Mouse (Mus musculus) thymus, postnatal 0 days (tissue): Measurements from ENCODE around the gene Fxyd1. TPM values are rescaled to one million over a fixed set of nuclear protein-coding genes. Genes with fewer than 3 reads are reported as not detected.

Experiments used
- DNase-seq: peaks from one replicate; pipeline ENCODE4 v3.0.0-alpha.2; 2015; ENCODE audit warnings: low spot score
- polyA plus RNA-seq: library from polyadenylated mRNA; unstranded; fragments of >200 nt; fragmentation: Nextera tagmentation; extraction: Ambion mirVana; gene quantifications from 2 replicates; pipeline ENCODE4 v1.2.1, GENCODE M21; 2015

Gene Fxyd1
- polyA plus RNA-seq, 1 experiment from 2014 or later, result 12.2 TPM

DNA sequence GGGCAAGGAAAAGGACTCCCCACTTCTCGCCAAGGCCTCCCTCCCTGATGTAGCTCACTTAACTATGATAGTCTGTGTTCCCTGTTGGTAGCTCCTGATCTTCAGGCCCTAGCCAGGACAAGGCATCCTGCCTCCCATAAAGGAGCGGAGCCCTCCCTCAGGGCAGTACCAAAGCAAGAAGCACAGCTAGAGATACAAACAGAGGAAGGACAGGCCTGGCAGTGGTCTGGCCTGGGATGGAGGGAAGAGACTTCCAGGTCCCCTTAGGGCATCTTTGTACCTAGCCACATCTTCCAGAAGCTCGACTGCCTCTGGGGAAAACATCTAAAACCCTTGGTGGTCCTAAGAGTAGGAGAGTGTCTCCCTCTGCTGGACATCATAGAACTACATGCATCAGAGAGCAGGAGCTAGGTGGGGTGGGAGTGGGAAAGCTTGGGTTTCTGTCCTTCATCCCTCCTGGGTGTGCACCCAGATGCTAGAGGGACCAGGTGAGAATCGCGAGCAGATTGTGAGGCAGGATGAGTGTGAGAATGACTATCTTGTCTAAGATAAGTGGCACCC, 21.0 kb upstream of the Fxyd1 start:
- DNase-seq, result peak; percentile 54

DNA sequence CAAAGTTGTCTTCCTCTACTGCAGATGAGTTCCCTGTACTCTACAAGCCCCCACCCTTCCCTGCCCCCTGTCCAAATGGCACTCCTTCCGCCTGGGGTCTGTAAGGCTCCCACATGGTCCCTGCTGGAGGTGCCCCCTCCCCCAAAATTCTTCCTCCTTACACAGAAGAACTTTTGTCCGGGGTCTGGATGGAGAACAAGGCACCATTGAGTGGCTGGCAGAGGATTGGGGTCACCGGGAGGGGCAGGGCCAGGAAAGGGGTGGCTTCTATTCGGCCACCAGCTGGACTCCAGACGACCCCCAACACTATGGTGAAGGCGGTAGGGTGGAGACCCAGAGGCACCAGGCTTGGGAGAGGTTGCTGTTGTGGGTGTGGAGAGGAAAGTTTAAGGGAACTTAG, 20.5 kb upstream of the Fxyd1 start:
- DNase-seq, result no peak

DNA sequence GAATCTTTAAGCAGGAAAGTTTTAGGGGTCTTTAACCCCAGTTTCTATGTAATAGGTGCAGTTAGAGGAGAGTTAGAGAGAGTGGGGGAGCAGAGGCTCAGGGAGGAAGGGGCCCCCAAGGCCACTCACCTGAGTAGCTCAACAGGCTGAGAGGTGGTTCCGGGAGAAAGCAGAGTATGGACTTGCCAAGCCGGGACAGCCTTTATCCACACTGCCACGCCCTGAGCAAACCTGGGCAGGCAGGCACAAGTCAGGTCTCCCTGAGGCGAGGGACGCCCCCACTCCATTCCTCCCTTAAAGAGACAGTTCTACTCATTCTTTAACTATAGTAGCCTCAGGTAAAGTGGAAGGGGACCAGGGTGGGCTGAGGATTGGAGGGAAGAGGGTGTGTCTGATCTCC, 19.5 kb upstream of the Fxyd1 start, which contains the start of gene Fxyd3:
Gene Fxyd3 (minus strand): TSS at position 213 of the 400 bp plus-strand sequence.
- DNase-seq, result no peak

DNA sequence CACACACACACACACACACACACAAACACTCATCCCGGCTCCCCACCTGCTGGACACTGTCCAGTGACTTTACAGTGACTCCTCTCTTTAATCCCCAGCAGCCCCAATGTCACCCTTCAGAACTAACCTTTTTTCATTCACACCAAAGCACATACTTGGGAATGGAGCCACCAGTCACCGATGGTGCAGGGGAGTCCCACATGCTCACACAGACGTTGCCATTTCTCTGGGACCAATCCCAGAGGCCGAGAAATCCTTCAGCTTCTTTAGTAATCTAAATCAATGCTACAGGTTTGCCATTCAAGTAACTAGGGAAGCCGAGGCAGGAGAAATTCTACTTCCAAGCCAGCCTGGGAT, 17.7 kb upstream of the Fxyd1 start:
- no peak for DNase-seq

DNA sequence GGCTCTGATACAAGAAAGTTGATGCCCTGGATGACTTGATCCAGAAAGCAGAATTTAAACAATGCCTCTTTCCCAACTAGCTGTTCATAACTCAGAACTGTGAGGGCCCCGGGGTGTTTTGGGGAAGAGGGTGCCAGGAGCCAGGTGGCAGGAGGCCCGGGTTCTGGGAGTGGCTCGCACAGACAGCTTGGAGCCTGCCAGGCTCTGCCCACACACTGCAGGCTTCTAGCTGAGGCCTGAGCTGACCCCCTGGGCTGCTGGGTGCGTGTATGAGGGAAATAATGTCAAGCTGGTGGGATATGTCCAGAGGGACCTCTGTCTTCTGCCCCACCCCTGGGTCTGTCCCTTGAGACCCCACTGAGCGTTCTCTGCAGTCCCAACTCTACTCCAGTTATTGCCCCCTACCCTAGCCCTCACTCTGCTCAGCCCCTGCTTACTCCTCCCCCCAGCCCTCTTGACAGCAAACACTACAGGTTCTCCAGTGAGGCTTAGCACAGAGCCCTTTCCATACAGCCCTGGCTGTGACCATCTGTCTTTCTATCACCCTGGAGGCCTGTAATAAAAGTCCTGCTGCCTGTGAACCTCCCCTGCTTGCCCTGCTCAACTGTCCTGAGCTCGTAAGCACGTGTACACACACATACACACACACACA, 17.2 kb upstream of the Fxyd1 start:
- no peak for DNase-seq

DNA sequence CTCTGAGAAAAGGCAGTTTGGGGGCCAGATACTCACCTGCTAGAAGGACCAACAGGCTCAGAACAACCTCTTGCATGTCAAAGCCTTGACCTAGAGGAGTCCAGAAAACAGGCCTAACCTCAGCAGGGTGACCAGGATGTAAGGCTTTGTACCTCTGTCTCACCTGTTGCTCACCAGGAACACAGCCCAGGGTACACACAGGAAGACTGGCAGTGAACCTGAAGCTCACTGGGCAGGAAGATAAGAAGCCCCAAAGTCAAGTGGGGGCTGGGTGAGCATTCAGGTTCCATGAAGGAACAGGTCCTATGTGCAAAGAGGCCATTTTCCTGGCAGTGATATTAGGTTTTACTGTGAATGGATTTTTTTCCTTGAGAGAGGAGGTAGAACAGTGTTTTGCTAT, 16.5 kb upstream of the Fxyd1 start:
- DNase-seq, result no peak

DNA sequence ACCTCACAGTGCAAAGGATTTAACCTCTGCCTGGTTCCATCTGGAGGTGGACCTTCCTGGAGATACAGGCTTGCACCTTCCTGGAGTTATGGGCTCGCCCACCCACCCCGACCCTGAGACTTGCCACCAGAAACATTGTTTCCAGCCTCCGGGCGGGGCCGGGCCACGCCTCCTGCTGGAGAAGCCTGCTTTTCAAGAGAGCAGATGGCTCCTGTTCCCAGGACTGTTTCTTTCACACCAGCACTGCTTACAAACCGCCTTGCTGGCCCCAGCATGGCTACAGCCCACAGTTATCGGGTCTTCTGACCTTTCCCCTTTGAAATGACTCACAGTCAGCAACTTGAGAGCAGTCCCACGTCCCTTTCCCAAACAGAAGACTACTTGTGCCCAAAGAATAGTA, 15.3 kb upstream of the Fxyd1 start:
- DNase-seq, result no peak

DNA sequence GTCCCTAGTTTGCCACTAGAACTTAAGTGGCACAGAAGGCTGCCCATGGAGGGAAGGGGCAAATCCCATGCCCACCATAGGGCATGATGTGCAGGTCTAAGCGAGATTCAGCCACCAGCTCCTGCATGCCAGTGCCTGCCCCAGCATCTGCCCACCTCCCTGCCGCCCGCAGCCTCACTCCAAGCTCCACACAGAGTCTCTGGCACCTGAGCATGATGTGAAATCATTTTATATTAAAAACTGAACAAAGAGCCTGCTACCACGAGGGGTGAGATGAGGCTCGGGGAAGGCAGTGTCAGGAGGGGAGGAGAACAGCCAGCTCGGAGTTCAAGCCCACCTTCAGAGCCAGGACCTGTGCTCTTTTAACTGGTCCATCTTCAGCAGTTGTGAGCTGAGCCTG, 13.3 kb upstream of the Fxyd1 start:
- no peak for DNase-seq

DNA sequence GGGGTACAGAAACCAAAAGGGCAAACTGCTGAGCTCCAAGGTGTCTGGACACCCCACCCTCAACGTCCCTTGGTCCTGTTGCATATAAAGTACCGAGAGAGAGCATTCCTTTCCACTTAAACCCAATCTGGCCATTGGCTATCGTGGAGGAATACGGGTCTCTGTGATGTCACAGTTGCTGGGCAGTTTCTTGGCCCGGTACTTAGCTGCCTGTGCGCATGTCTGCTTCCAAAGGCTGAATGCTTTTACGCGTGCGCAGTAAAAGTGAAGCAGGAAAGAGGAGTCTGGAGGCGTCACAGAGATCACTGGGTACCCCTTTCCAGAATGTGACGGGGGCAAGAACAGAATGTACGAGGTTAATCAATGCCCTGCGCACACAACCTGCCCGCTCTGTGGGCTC, 12.5 kb upstream of the Fxyd1 start:
- no peak for DNase-seq

DNA sequence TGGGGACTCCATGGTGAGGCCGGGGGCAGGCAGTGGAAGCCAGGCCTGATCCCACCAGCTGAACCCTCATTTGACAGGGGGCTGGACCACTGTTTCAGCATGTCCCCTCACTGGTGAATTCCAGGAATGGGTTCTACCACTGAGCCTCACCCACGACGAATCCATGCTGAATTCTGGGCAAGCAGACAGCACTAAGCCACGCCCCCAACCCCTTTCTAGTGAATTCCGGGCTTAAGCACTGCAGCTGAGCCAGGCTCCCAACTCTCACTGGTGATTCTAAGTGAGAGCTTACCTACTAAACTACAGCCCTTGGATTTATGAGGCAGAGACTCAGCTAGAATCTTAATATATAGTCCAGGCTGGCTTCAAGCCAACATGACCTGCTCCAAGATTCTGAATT, 10.8 kb upstream of the Fxyd1 start:
- no peak for DNase-seq

DNA sequence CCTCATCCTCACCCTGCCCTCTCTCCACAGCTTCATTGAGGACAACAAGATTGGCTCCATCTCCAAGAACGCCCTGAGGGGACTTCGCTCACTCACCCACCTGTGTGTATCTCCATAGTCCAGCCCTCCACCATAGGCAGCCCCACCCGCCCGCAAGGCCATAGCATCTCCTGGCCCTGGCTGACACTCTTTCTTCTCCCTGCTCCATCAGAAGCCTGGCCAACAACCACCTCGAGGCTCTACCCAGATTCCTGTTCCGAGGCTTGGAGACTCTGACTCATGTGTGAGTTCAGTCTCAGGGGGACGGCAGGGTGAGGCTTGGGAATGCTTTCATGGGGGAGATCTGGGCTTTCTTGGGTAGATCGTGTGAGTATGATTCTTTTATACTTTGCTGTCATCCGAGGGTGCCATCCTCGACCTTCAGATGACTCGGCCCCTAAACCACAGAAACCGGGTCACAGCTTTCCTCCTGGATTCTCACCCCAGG, 6.1 kb upstream of the Fxyd1 start:
- DNase-seq, result no peak

DNA sequence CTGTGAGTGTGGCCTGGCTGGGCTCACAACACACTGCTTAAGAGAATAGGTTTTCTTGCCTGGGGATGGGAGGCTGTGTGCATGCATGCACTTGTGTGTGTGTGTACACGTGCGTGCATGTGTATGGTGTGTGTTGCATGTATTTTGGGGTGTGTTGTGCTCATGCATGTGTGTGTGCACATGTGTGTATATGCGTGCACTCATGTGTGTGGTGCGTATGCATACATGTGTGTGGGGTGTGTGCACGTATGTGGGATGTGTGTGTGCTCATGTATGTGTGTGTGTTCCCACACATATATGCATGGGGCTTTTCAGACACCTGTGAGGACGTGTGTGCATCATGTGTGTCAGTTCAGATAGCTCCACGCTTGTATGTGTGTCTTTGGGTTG, 3.6 kb upstream of the Fxyd1 start:
- DNase-seq, result no peak

DNA sequence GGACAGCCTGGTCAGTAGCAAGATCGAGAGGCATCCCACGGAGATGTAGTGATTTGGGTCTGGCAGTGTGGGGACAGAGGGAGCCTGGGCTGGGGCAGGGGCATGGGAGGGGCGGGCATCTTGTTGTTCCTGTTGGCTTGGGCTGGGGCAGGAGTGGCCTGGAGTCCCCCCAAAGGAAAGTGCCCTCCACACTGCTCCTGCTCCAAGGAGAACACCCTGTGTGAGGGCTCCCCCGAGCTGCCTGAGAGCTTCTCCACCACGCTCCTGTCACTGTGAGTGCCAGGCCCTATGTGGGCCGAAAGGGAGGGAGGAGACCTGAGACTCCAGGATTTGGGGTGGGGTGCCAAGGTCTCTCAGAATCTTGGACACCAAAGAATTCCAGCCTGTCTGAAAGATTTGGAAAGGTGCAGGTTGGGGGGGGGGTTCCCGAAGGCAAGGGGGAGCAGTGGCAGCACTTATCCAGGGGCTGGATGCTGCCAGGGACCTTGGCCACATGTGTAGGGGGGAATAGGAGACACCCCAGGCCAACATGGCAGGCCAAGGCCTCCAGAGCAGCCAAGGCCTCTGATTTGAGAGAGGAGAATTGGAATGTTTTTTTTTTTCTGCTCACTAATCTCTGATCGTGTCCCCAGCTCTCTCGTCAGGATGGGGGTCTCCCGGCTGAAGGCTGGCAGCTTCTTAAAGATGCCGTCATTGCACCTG, 3.1 kb upstream of the Fxyd1 start:
- DNase-seq, result no peak

DNA sequence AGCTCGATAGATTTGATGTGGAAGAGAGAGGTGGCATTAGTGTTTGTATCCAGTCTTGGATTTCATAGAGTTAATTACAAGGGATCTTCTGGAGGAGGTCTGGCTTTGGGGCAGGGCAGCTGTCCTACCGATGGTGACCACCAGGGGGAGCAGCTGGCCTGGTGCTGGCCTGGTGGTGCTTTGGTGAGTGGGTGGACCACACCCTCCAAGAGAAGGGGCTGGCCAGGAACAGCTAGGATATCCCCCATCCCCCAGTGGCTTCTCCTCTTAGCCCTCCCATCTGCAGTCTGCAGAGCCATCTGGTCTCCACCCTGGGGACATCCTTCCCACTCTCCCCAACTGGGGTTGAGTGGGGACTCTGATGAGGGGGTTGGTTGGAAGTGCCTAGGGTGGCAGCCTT, 2.1 kb upstream of the Fxyd1 start, which contains the start of gene Lgi4:
Gene Lgi4 (plus strand): TSS at position 235 of the 400 bp plus-strand sequence.
- peak; percentile 56 for DNase-seq

DNA sequence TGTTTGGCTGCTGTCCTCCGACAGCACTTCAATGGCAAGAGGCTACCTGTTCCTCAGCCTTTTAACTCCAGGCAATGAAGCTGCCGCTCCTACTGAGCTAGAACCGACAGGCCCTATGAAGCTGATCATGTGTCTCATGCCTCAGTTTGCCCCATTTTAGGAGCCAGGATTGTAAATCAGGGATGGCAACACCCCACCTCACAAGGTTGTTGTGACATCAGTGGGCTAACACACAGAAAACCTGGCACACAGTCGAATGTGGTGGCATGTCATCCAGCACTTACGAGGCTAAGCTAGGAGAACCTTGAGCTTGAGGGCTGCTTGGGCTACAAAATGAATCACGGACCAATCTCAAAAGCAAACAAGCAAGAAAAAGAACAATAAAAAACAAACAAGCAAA, 1.2 kb upstream of the Fxyd1 start:
- no peak for DNase-seq

DNA sequence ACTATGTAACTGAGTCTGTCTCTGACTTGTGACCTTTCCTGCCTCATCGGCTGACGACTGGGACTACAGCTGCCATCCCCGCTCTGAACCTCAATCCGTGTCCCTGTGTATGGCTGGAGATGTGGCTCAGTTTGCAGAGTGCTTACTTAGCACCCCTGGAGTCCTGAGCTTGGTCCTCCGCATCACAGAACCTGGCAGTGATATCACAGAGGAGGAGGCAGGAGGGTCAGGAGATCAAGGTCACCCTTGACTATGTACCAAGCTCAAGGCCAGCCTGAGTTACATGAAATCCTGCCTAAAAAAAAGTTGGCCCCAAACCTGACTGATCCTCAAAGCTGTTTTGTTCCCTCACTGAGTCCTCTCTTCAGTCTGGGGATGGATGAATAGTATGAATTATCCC, 731 bp upstream of the Fxyd1 start:
- no peak for DNase-seq

DNA sequence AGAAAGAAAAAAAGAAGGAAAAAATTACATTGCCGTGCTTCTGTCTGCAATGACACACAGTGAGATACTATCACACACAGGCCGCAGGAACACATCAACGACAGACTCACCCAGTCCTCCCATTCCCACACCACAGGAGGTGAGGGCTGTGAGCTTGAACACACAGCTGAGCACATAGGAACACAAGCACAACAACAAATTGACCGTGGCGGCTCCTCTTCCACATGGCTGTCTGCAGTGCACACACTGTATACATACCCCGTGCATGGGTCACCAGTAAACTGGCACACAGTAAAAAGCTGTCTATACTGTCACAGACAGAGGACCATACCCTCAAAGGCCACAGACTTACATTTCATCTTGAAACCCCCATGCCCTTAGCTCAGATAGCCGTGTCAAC, 551 bp downstream of the Fxyd1 start:
- no peak for DNase-seq

DNA sequence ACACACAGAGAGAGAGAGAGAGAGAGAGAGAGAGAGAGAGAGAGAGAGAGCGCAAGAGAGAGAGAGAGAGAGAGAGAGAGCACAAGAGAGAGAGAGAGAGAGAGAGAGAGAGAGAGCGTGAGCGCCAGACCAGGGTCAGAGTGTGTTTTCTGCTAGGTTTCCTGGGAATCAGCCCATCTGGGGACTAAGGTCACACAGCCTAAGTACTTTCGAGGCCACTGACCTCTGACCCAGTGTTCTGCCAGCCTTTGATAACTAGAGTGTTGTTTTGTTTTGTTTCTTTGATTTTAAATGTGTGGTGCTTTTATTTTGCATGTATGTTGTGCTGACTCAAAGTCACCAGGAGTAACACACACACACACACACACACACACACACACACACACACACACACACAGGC, 1.1 kb downstream of the Fxyd1 start:
- no peak for DNase-seq

DNA sequence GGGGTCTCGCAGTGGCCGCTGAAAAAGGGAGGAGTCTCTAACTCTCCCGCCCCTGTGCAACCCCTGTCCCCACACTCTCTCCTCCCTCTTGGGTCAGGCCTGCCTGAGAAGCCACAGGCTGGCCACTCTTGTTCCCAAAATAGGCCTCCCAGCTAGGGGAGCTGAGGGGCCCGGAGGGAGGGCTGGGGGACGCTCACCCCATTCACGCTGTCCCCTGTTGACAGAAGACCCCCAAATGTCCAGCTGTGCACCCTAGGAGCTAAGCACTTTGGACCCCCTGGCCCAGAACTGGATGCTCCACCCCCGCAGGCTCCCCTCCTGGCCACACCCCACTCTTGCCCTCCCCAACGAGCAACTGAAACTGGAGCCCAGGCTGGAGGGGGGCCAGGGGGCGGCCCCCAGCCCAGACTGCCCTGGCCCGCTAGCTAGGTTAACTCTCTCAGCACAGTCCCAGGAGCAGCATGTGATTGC, 1.6 kb downstream of the Fxyd1 start:
- DNase-seq, result no peak

DNA sequence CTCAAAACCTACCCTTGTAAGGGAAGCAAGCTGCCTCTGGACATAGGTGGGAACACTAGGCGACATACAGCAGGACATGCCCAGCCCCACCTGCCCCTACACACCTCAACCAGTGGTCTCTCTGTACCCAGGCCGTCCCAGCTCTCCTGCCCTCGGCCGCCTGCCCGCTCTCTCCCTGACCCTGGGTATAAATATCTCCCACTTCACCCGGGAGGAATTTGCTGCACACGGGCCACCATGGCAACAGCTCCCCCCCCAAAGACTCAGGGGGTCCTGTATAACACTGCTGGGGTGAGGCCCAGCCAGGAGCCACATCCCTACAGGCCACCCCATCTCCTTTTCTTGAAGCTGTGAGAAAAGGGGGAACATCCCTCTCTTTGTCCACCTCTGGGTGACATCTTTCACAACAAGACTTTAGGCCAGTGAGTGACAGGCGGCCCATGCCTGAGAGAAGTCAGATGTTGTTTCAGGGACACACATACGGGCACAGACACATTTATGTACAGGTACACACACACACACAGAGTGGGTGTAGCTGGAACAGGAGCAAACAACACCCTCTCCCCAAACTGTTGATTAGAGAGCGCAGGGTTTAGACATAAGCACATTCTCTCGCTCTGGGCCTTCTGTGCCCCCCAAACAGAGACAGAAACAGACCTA, 2.2 kb downstream of the Fxyd1 start:
- DNase-seq, result no peak

DNA sequence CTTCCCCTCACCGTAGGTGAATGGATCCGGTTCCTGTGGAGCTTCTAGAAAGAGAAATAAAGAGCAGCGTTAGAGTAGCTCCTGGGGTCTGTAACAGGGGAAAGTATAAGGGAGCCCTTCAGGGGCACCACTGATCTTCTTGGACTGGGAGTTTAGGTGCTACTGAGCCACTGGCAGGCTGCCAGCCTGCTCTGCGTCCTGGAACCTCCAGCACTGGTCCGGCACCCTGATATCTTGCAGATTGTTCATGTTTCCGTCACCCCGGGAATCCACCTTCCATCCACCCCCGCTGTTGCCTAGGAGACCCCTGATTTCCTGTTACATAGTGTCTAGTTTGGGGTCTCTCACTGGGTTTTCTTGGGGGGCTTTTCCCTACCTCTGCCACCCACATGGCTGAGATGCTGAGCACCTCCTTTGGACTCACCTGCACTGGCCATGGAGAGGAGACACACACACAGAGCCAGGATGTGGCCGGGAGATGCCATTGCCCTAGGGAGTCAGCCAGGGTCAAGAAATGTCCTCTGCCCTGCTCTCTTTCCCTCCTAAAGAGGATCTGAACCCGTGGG, 3.0 kb downstream of the Fxyd1 start:
- DNase-seq, result no peak
